Mouse (Mus musculus): ENCODE measurements at regions not wholly inside any gene's neighbourhood (a gene's known extent, or its start where the extent isn't known, plus 50 kb on each side); places are given as distances from the start of the nearest gene placed in this dataset.
"Not testable (repeated sequence)": the region's sequence is repeated elsewhere in the genome, so short reads cannot be mapped to it uniquely, and the experiment has no call there.

- DNase-seq (ENCODE audit: low read depth) = peak; percentile 87
- TF ChIP-seq POLR2A (IDR thresholded peaks at IDR 0.05; ENCODE audit: borderline replicate concordance, extremely low read depth, insufficient read depth, insufficient read length, poor library complexity, severe bottlenecking) (no peak), CTCF (IDR thresholded peaks at IDR 0.05; ENCODE audit: borderline replicate concordance, extremely low read depth, insufficient read depth, insufficient read length) (no peak)
These were observed 569.0 kb downstream of the Lrriq3 start for GRCm38 (mm10) chr3:155662280-155662679.

- TF ChIP-seq CTCF (IDR thresholded peaks at IDR 0.05; ENCODE audit: borderline replicate concordance, extremely low read depth, insufficient read depth, insufficient read length) (no peak), POLR2A (IDR thresholded peaks at IDR 0.05; ENCODE audit: borderline replicate concordance, extremely low read depth, insufficient read depth, insufficient read length, poor library complexity, severe bottlenecking) (no peak)
- peak; percentile 24 for DNase-seq (ENCODE audit: low read depth)
These were observed 579.3 kb downstream of the Lrriq3 start for GRCm38 (mm10) chr3:155672558-155672957.

DNA sequence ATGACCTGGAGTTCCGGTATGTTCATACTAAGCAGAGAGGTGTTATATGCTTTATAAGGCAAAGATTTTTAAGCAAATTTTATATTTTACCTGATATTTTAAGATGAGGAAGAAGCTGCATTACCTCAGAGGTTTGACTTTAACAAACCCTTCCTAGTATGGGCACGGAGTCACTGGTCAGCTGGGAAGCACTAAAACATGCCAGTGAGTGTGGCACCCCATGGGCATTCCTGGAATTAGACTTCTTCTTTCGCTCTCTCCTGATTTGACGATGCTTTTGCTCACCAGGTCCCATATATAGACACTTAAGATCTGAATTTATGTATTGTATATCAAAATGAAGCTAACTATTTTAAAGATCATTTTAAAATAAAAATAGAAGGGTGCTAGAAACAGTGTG, 587.0 kb downstream of the Lrriq3 start:
- TF ChIP-seq POLR2A (IDR thresholded peaks at IDR 0.05; ENCODE audit: borderline replicate concordance, extremely low read depth, insufficient read depth, insufficient read length, poor library complexity, severe bottlenecking) (no peak), CTCF (IDR thresholded peaks at IDR 0.05; ENCODE audit: borderline replicate concordance, extremely low read depth, insufficient read depth, insufficient read length) (no peak)
- DNase-seq (ENCODE audit: low read depth) = no peak

- peak; percentile 50 for DNase-seq (ENCODE audit: low read depth)
- TF ChIP-seq CTCF (IDR thresholded peaks at IDR 0.05; ENCODE audit: borderline replicate concordance, extremely low read depth, insufficient read depth, insufficient read length) (no peak), POLR2A (IDR thresholded peaks at IDR 0.05; ENCODE audit: borderline replicate concordance, extremely low read depth, insufficient read depth, insufficient read length, poor library complexity, severe bottlenecking) (no peak)
These were observed 589.9 kb downstream of the Lrriq3 start for GRCm38 (mm10) chr3:155682921-155683813.

- TF ChIP-seq POLR2A (IDR thresholded peaks at IDR 0.05; ENCODE audit: borderline replicate concordance, extremely low read depth, insufficient read depth, insufficient read length, poor library complexity, severe bottlenecking) (no peak), CTCF (IDR thresholded peaks at IDR 0.05; ENCODE audit: borderline replicate concordance, extremely low read depth, insufficient read depth, insufficient read length) (no peak)
- DNase-seq (ENCODE audit: low read depth) = peak; percentile 87
These were observed 595.1 kb downstream of the Lrriq3 start for GRCm38 (mm10) chr3:155688358-155688757.

- DNase-seq (ENCODE audit: low read depth) = no peak
- no peak for TF ChIP-seq POLR2A (IDR thresholded peaks at IDR 0.05; ENCODE audit: borderline replicate concordance, extremely low read depth, insufficient read depth, insufficient read length, poor library complexity, severe bottlenecking)
These were observed 629.8 kb downstream of the Lrriq3 start for GRCm38 (mm10) chr3:155723011-155723510.

GRCm38 (mm10) chr3:155742421-155742820, 649.2 kb downstream of the Lrriq3 start:
- TF ChIP-seq CTCF (IDR thresholded peaks at IDR 0.05; ENCODE audit: borderline replicate concordance, extremely low read depth, insufficient read depth, insufficient read length) (no peak), POLR2A (IDR thresholded peaks at IDR 0.05; ENCODE audit: borderline replicate concordance, extremely low read depth, insufficient read depth, insufficient read length, poor library complexity, severe bottlenecking) (no peak)
- DNase-seq (ENCODE audit: low read depth) = peak; percentile 11

DNA sequence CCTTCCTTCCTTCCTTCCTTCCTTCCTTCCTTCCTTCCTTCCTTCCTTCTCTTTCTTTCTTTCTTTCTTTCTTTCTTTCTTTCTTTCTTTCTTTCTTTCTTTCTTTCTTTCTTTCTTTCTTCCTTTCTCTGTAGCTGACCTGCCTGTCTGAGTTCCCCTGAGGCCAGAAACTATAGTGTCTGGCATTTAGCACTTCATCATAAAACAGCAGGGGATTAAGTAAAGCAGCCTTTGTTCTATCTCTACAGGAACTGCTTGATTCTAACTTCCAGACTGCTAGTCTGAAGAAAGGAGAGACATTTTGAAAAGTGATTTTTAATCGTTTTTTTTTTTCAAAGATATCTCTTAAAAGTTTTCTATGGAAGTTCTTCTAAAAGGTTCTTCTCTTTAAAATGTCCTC, 653.4 kb downstream of the Lrriq3 start:
- not testable (repeated sequence) for DNase-seq (ENCODE audit: low read depth)

DNA sequence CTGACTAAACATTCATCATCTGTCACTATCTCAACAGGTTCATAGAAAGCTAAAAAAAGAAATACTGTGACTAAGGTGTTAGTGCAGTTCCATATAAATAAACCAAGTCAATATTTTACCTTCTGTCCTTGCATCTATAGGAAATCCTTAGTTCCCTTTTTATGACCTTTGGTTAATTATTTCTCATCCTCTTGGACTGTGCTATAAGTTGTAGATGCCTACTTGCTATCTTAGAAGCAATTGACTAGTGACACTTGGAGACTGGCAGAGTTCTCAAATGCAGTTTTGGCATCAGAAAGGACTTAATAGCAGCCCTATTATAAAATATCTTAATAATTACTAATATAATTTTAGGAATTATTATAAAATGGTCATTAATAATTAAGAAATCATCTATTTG, 654.3 kb downstream of the Lrriq3 start:
- TF ChIP-seq CTCF (IDR thresholded peaks at IDR 0.05; ENCODE audit: borderline replicate concordance, extremely low read depth, insufficient read depth, insufficient read length) (no peak), POLR2A (IDR thresholded peaks at IDR 0.05; ENCODE audit: borderline replicate concordance, extremely low read depth, insufficient read depth, insufficient read length, poor library complexity, severe bottlenecking) (no peak)
- no peak for DNase-seq (ENCODE audit: low read depth)

DNA sequence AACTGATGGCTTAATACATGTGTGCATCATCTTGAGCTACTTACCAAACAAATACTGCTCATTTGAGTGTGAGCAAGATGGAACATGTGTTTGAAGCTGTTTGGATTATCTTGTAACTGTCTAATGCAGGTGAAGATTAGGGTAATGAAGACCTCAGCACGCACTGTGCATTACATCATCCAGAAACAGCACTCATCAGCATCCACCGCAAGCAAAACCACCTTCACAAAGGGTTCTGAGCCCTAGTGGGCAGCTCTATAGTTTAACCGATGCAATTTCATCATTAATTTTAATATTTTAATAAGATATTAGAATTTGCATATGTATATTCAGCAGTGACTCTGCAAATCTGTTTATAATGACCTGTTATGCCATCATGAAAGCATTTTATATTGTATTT, 664.1 kb downstream of the Lrriq3 start:
- no peak for DNase-seq (ENCODE audit: low read depth)
- TF ChIP-seq CTCF (IDR thresholded peaks at IDR 0.05; ENCODE audit: borderline replicate concordance, extremely low read depth, insufficient read depth, insufficient read length) (no peak), POLR2A (IDR thresholded peaks at IDR 0.05; ENCODE audit: borderline replicate concordance, extremely low read depth, insufficient read depth, insufficient read length, poor library complexity, severe bottlenecking) (no peak)

GRCm38 (mm10) chr3:155776019-155776418, 682.8 kb downstream of the Lrriq3 start:
- TF ChIP-seq CTCF (IDR thresholded peaks at IDR 0.05; ENCODE audit: borderline replicate concordance, extremely low read depth, insufficient read depth, insufficient read length) = no peak
- DNase-seq (ENCODE audit: low read depth) = no peak

- no peak for DNase-seq (ENCODE audit: low read depth)
- TF ChIP-seq CTCF (IDR thresholded peaks at IDR 0.05; ENCODE audit: borderline replicate concordance, extremely low read depth, insufficient read depth, insufficient read length) (no peak), POLR2A (IDR thresholded peaks at IDR 0.05; ENCODE audit: borderline replicate concordance, extremely low read depth, insufficient read depth, insufficient read length, poor library complexity, severe bottlenecking) (no peak)
These were observed 683.8 kb downstream of the Lrriq3 start for GRCm38 (mm10) chr3:155777025-155777424.
